Mouse (Mus musculus) kidney, adult 2 months (tissue): ENCODE measurements around the gene Lrrc36. TPM values are rescaled to one million over a fixed set of nuclear protein-coding genes. Genes with fewer than 3 reads are reported as not detected.

Source experiments
- DNase-seq: peaks from one replicate; pipeline ENCODE4 v3.0.0; 2021
- H3K27ac ChIP-seq: fragments of 200-500 bp; 2 replicates; pipeline ENCODE4 v1.5.1; 2012; ENCODE audit warnings: low read depth, low read length, control low read depth, inconsistent platforms; ENCODE audit not compliant: insufficient read depth
- H3K27me3 ChIP-seq: fragments of 200-500 bp; replicated peaks from 2 replicates; pipeline ENCODE4 v1.6.1; 2012; ENCODE audit warnings: mild to moderate bottlenecking, moderate library complexity, low read length, inconsistent platforms; ENCODE audit not compliant: control insufficient read depth, insufficient read depth
- H3K36me3 ChIP-seq: fragments of 200-500 bp; 2 replicates; pipeline ENCODE4 v1.6.1; 2012; ENCODE audit warnings: mild to moderate bottlenecking, moderate library complexity, low read length, inconsistent platforms; ENCODE audit not compliant: control insufficient read depth, insufficient read depth
- H3K4me1 ChIP-seq: fragments of 200-500 bp; 2 replicates; pipeline ENCODE4 v1.6.1; 2011; ENCODE audit warnings: low read length; ENCODE audit not compliant: control insufficient read depth, insufficient read depth
- H3K4me3 ChIP-seq: fragments of 200-500 bp; 2 replicates; pipeline ENCODE4 v1.5.1; 2011; ENCODE audit warnings: mild to moderate bottlenecking, low read depth, low read length, control low read depth; ENCODE audit not compliant: insufficient read depth
- CTCF ChIP-seq: fragments of 200-500 bp; conservative IDR thresholded peaks from 2 replicates; pipeline ENCODE4 v1.5.1; 2011; ENCODE audit warnings: low read depth, mild to moderate bottlenecking, control low read depth, low read length, moderate library complexity, mixed read lengths; ENCODE audit not compliant: insufficient read depth, insufficient read length
- POLR2A ChIP-seq: fragments of 200-500 bp; IDR thresholded peaks from one replicate; pipeline ENCODE4 v1.6.1; 2011; ENCODE audit warnings: low read depth, low read length, control low read depth
- WGBS: fragments of 180-500 bp; shearing (Covaris S2); methylation state at CpG from one replicate; pipeline ENCODE4 v1.1.7; 2018; 5-methylcytosine and 5-hydroxymethylcytosine counted together
- polyA plus RNA-seq: library from polyadenylated mRNA; depleted of rRNA; stranded (reverse); fragments of >200 nt; gene quantifications from 2 replicates; pipeline ENCODE4 v1.2.3, GENCODE M21; 2012

Gene Lrrc36
- polyA plus RNA-seq, 1 experiment = 0.45 TPM

DNA sequence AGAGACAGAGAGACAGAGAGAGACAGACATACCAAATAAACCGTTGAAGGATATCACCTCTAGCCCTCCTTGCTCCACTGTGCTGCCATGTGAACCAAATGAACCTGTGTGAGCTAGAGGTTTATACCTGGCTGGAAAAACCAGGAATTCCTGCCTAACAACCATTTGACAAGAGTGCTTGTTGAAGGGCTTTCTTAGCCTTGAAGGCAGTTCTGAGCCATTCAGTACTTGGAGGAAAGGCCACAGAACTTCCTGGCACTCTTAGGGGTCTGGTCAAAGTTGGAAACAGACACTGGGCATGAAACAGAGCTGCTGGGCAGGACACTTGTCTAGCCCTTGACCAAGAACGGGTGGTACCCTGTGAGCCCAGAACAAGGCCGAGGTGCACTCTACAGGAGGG lies 81.2 kb downstream of the Lrrc36 start:
- DNase-seq = no peak
- TF ChIP-seq POLR2A (no peak), CTCF (no peak)
- WGBS = 65% methylated on average over 3 of the region's 3 CpGs
- Histone ChIP-seq H3K4me3 (no peak overlapping the region), H3K27ac (peak overlapping the region; percentile 86), H3K27me3 (no peaks in the 10 kb centered on the region), H3K4me1 (peaks cover 9% of the 10 kb centered on the region), H3K36me3 (no peaks in the 10 kb centered on the region)

DNA sequence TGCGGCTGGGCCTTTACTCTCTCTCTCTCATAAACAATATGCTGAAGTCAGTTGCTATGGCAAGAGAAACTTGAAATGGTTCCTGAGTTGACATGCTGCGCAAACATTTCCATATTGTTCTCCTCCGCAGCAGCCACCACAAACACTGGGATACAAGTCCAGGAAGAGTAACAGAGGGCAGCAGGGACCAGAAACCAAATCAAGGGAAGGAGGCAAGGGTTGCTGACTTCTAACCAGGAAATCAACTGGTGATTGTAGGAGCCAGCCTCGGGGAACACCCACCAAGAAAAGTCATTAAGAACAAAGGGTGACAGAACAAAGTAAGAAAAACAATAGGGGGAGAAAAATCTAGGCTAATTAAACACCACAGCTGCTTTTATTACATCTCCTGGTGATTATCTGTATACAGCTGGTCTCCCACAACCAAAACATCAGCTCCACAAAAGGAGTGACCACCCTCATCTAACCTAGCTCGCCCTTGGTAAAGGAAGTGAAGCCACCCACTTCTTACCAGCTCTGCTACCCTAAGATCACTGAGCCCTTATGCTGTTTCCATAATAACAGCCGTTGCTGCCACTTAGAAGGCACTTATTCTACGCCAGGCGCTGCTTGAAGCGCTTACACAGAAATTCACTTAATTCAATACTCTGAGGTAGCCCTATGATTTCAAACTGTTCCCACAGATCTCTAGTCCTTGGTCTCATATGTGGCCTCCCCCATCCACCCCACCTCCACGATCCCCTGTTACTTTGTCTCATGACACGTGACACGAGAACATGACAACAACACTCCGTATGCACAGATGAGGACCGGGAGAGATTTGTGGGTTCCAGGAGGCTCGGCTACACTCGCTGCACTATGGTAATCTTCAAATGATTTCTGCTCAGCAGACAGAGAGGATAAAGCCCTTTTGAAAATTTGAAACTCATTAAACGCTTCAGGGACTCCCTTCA lies 82.3 kb downstream of the Lrrc36 start:
- no peak for DNase-seq
- TF ChIP-seq CTCF (no peak), POLR2A (no peak)
- peak overlapping the region; percentile 64 for H3K27ac ChIP-seq
- no peaks in the 10 kb centered on the region for H3K27me3 ChIP-seq
- H3K36me3 ChIP-seq = no peaks in the 10 kb centered on the region
- peaks cover 9% of the 10 kb centered on the region for H3K4me1 ChIP-seq
- peak overlapping the region; percentile 12; the same call in 1 of the 2 replicates for H3K4me3 ChIP-seq
- 49% methylated on average over 17 of the region's 17 CpGs for WGBS

DNA sequence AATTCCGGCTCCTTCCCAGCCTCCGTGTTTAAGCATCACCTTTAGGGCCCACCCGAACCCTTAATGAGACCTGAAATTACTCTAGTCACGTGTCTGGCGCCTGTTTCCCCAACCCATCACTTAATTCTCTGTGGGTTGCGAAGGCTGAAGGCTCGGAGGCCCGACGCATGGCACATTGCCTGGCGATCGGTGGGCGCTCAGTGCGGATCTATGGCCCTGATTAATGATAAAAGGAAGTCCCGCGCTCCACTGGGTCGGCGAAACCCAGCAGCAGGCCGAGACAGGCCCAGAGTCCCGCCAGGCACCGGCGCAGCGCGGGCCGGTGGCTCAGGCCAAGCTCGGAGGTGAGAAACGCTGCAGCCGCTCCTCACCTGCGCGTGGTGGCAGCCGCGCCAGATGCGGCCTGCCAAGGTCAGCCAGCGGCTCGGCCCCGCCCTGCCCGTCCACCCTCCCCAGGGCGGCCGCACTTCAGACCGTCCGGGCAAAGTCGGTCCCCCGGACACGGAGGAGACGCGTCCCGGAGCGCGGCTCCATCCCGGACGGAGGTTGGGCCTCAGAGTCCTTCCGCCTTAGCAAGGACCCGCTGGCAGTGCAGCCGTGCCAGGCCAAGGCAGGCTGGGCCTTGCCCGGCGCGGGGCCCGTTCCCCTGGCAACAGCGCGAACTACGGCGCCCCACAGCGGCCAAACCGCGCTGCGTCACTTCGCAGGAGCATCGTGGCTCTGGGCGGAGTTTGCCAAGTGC lies 83.2 kb downstream of the Lrrc36 start, which contains the start of gene Zdhhc1:
TSS of gene Zdhhc1 (minus strand) at position 464 of the 742 bp plus-strand sequence.
- peaks cover 9% of the 10 kb centered on the region for H3K4me1 ChIP-seq
- H3K36me3 ChIP-seq = no peaks in the 10 kb centered on the region
- H3K27ac ChIP-seq = peak within 1 kb of the TSS; percentile 78
- 1% methylated on average over 67 of the region's 68 CpGs for WGBS
- peak within 1 kb of the TSS; percentile 85 for H3K4me3 ChIP-seq
- H3K27me3 ChIP-seq = no peaks in the 10 kb centered on the region
- peak; percentile 93 for DNase-seq
- peak; percentile 51 for TF ChIP-seq CTCF
- peak; percentile 41 for TF ChIP-seq POLR2A

DNA sequence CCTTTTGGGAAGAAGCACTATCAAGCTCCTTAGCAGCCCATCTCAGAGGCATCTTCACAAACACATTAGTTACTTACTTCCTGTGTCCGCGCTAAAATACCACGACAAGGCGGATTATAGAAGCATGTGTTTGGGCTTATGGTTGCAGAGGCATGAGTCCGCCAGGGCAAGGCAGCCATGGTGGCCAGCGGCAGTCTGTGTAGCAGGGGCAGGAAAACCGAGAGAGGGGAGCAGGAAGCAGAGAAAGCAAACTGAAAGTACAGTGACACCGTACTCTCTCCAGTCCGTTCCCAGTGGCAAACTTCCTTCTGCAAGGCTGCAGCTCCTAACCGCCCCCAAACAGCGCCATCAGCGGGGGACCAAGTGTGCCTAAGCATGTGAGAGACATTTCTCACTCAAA lies 86.4 kb downstream of the Lrrc36 start:
- H3K27me3 ChIP-seq = no peaks in the 10 kb centered on the region
- WGBS = 78% methylated on average over 12 of the region's 12 CpGs
- H3K27ac ChIP-seq = no peak overlapping the region
- peaks cover 9% of the 10 kb centered on the region for H3K4me1 ChIP-seq
- no peak for DNase-seq
- no peaks in the 10 kb centered on the region for H3K36me3 ChIP-seq
- peak overlapping the region; percentile 43 for H3K4me3 ChIP-seq
- no peak for TF ChIP-seq POLR2A
- no peak for TF ChIP-seq CTCF

DNA sequence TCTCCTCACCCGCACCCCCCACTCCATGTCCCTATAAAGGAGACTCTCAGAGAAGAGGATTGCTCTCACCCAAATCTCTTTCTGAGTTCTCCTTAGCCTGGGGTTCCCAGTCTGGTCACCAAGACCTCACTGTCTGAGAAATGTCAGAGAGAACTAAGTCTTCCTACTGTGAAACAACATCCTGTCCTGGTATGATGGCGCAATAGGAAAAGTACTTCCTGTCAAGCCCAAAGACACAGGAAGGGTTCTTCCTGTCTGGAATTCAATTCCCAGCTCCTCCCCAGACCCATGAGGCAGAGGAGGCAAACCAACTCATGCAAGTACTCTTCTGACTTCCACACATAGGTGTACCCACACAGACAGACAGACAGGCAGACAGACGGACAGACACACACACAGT lies 91.2 kb downstream of the Lrrc36 start:
- H3K4me1 ChIP-seq = no peaks in the 10 kb centered on the region
- 85% methylated on average over 3 of the region's 3 CpGs for WGBS
- H3K4me3 ChIP-seq = no peak overlapping the region
- peak; percentile 67 for DNase-seq
- H3K27me3 ChIP-seq = no peaks in the 10 kb centered on the region
- no peaks in the 10 kb centered on the region for H3K36me3 ChIP-seq
- no peak for TF ChIP-seq POLR2A
- TF ChIP-seq CTCF = no peak
- peak overlapping the region; percentile 87 for H3K27ac ChIP-seq

DNA sequence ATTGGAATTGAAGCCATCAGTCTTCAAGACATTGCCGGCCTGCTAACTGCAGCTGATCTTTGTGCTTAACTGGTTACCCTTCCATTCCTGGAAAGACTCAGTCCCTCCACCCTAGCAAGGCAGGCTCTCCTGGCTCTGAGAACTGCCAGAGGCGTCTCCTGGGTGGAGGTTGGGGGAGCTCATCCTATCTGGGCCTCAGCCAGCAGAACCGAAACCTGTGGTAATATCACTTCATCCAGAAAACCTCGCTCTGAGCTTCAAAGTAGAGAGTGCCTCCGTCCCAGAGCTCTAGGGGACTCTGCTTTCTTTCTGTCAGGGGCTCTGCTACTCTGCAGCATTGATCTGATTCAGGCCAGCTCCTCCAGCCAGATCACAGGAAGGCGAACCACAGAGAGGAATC lies 93.6 kb downstream of the Lrrc36 start:
- H3K36me3 ChIP-seq = no peaks in the 10 kb centered on the region
- H3K4me3 ChIP-seq = no peak overlapping the region
- H3K4me1 ChIP-seq = no peaks in the 10 kb centered on the region
- 79% methylated on average over 6 of the region's 6 CpGs for WGBS
- no peaks in the 10 kb centered on the region for H3K27me3 ChIP-seq
- TF ChIP-seq POLR2A = no peak
- no peak for TF ChIP-seq CTCF
- no peak overlapping the region for H3K27ac ChIP-seq
- DNase-seq = no peak

DNA sequence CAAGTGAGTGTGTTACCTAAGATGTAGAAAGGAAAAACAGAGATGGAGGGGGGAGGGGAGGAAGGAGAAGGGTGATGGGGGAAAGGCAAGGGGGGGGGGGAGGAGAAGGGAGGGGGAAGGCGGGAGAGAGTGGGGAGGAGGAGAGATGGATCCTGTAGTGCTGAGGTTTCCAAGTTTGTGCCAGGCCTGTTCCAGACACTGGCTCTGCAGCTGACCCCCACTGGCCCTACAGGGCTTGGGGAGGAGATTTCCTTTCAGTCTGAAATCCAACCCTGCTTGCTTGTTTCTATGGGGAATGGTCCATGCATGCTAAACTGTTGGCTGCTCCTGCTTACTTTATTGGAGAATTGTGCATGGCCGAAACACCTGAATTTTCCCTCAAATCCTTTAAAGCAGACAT lies 95.4 kb downstream of the Lrrc36 start:
- no peak overlapping the region for H3K4me3 ChIP-seq
- DNase-seq = no peak

More for the DNA sequence above, 95.4 kb downstream of the Lrrc36 start:
- no peaks in the 10 kb centered on the region for H3K36me3 ChIP-seq
- no peaks in the 10 kb centered on the region for H3K4me1 ChIP-seq
- no peaks in the 10 kb centered on the region for H3K27me3 ChIP-seq
- WGBS = 53% methylated on average over 2 of the region's 2 CpGs
- H3K27ac ChIP-seq = no peak overlapping the region
- TF ChIP-seq CTCF (no peak), POLR2A (no peak)
